Mouse (Mus musculus) liver, adult 2 months (tissue): ENCODE measurements around the gene Jarid2.

ENCODE experiments used
- CTCF ChIP-seq: fragments of 200-500 bp; IDR thresholded peaks from 2 replicates; pipeline ENCODE4 v1.5.1; 2011; ENCODE audit warnings: low read depth, low read length, control low read depth
- POLR2A ChIP-seq: fragments of 200-500 bp; IDR thresholded peaks from 2 replicates; pipeline ENCODE4 v1.6.1; 2011; ENCODE audit warnings: low read length, control low read depth; ENCODE audit not compliant: insufficient read depth; ENCODE audit errors: extremely low read depth

GRCm38 (mm10) chr13:44697628-44698027 is 31.6 kb upstream of the Jarid2 start:
- TF ChIP-seq POLR2A (no peak), CTCF (no peak)
